Mouse (Mus musculus): ENCODE measurements at regions not wholly inside any gene's neighbourhood (a gene's known extent, or its start where the extent isn't known, plus 50 kb on each side); places are given as distances from the start of the nearest gene placed in this dataset.

GRCm38 (mm10) chr9:26092061-26092687 is 610.8 kb downstream of the Eepd1 start:
- dilution Hi-C loops (cut with MboI; ENCODE audit: extremely low pct_ligation_motif_present, extremely low pct_unique_long_range_greater_than_20kb, low sequenced_read_pairs) (no loop called here), in situ Hi-C loops (cut with MboI; ENCODE audit: low pct_ligation_motif_present, low pct_unique_long_range_greater_than_20kb, low sequenced_read_pairs) (no loop called here)
- no peak for DNase-seq (ENCODE audit: extremely low read depth)
- Histone ChIP-seq H3K79me2 (replicated peaks; ENCODE audit: control insufficient read depth, extremely low read depth, insufficient read depth, poor library complexity, severe bottlenecking) (no peaks in the 10 kb centered on the region), H3K4me3 (replicated peaks in 1 of 3; ENCODE audit: low read depth in 2 of 3, low read length in 2 of 3, poor library complexity in 1 of 3) (no peak overlapping the region), H3K36me3 (replicated peaks in 1 of 2; ENCODE audit: control insufficient read depth in 1 of 2, insufficient read depth in 1 of 2, low read length in 1 of 2) (no peaks in the 10 kb centered on the region), H3K4me2 (ENCODE audit: insufficient read depth, low read depth, poor library complexity, severe bottlenecking) (no peak overlapping the region), H3K27me3 (replicated peaks) (no peaks in the 10 kb centered on the region), H3K27ac (ENCODE audit: insufficient read depth, low read depth) (no peak overlapping the region), H3K9me3 (replicated peaks; ENCODE audit: low read length) (no peaks in the 10 kb centered on the region), H3K4me1 (ENCODE audit: control insufficient read depth in 1 of 2, insufficient read depth in 2 of 2) (no peaks in the 10 kb centered on the region), H3K9ac (ENCODE audit: insufficient read depth, low read depth) (no peak overlapping the region)
- TF ChIP-seq MAZ (IDR thresholded peaks at IDR 0.05; ENCODE audit: low read depth, low read length), result no peak
- no peak for TF ChIP-seq MXI1 (IDR thresholded peaks at IDR 0.05; ENCODE audit: low read depth, low read length)
- TF ChIP-seq NRF1 (IDR thresholded peaks at IDR 0.05; ENCODE audit: low read depth, low read length), result no peak
- TF ChIP-seq UBTF (IDR thresholded peaks at IDR 0.05; ENCODE audit: low read depth, low read length), result no peak
- no peak for TF ChIP-seq TBP (conservative IDR thresholded peaks at IDR 0.05; ENCODE audit: low read depth, low read length)
- no peak for TF ChIP-seq E2F4 (IDR thresholded peaks at IDR 0.05; ENCODE audit: insufficient replicate concordance, low read depth, low read length)
- TF ChIP-seq RAD21 (IDR thresholded peaks at IDR 0.05; ENCODE audit: low read depth, low read length), result no peak
- no peak for TF ChIP-seq SIN3A (IDR thresholded peaks at IDR 0.05; ENCODE audit: low read length)
- no peak for TF ChIP-seq CTCF (conservative IDR thresholded peaks at IDR 0.05 in 1 of 2, IDR thresholded peaks at IDR 0.05 in 1 of 2; ENCODE audit: low read depth in 2 of 2, low read length in 2 of 2)
- no peak for TF ChIP-seq ZC3H11A (IDR thresholded peaks at IDR 0.05; ENCODE audit: low read depth, low read length)
- no peak for TF ChIP-seq MAX (IDR thresholded peaks at IDR 0.05; ENCODE audit: low read length)
- TF ChIP-seq CHD1 (IDR thresholded peaks at IDR 0.05; ENCODE audit: low read depth, low read length), result no peak
- TF ChIP-seq JUND (conservative IDR thresholded peaks at IDR 0.05; ENCODE audit: low read depth, low read length), result no peak
- no peak for TF ChIP-seq NELFE (IDR thresholded peaks at IDR 0.05; ENCODE audit: low read depth, low read length)
- TF ChIP-seq RCOR1 (conservative IDR thresholded peaks at IDR 0.05; ENCODE audit: low read depth, low read length), result no peak

GRCm38 (mm10) chr9:26104136-26104535 is 622.8 kb downstream of the Eepd1 start:
- no peaks in the 10 kb centered on the region for H3K79me2 ChIP-seq (replicated peaks; ENCODE audit: control insufficient read depth, extremely low read depth, insufficient read depth, poor library complexity, severe bottlenecking)
- dilution Hi-C loops (cut with MboI; ENCODE audit: extremely low pct_ligation_motif_present, extremely low pct_unique_long_range_greater_than_20kb, low sequenced_read_pairs) (no loop called here), in situ Hi-C loops (cut with MboI; ENCODE audit: low pct_ligation_motif_present, low pct_unique_long_range_greater_than_20kb, low sequenced_read_pairs) (loop anchor here (25.0 kb wide), 1 partner anchor 417 kb away; no protein-coding TSS in a partner anchor)
- H3K36me3 ChIP-seq (replicated peaks in 1 of 2; ENCODE audit: control insufficient read depth in 1 of 2, insufficient read depth in 1 of 2, low read length in 1 of 2), result no peaks in the 10 kb centered on the region
- peaks cover 2% of the 10 kb centered on the region for H3K9me3 ChIP-seq (replicated peaks; ENCODE audit: low read length)
- no peak for TF ChIP-seq JUN (IDR thresholded peaks at IDR 0.05; ENCODE audit: insufficient read depth, low read depth, low read length)
- no peak for TF ChIP-seq HCFC1 (IDR thresholded peaks at IDR 0.05; ENCODE audit: low read depth, low read length)
- no peak for TF ChIP-seq EP300 (IDR thresholded peaks at IDR 0.05; ENCODE audit: low read length)
- TF ChIP-seq MAZ (IDR thresholded peaks at IDR 0.05; ENCODE audit: low read depth, low read length), result no peak
- TF ChIP-seq ETS1 (conservative IDR thresholded peaks at IDR 0.05; ENCODE audit: low read depth, low read length), result no peak
- TF ChIP-seq NELFE (IDR thresholded peaks at IDR 0.05; ENCODE audit: low read depth, low read length), result no peak
- no peak for TF ChIP-seq ZKSCAN1 (IDR thresholded peaks at IDR 0.05; ENCODE audit: borderline replicate concordance, low read depth, low read length)
- no peak for TF ChIP-seq ELF1 (IDR thresholded peaks at IDR 0.05; ENCODE audit: low read depth, low read length)
- no peak overlapping the region for H3K9ac ChIP-seq (ENCODE audit: insufficient read depth, low read depth)
- no peak overlapping the region for H3K4me3 ChIP-seq (replicated peaks in 1 of 3; ENCODE audit: low read depth in 2 of 3, low read length in 2 of 3, poor library complexity in 1 of 3)
- H3K27ac ChIP-seq (ENCODE audit: insufficient read depth, low read depth), result no peak overlapping the region
- no peak for DNase-seq (ENCODE audit: extremely low read depth)
- no peaks in the 10 kb centered on the region for H3K4me1 ChIP-seq (ENCODE audit: control insufficient read depth in 1 of 2, insufficient read depth in 2 of 2)
- no peak overlapping the region for H3K4me2 ChIP-seq (ENCODE audit: insufficient read depth, low read depth, poor library complexity, severe bottlenecking)
- H3K27me3 ChIP-seq (replicated peaks), result no peaks in the 10 kb centered on the region
